Mouse (Mus musculus) kidney, adult 2 months (tissue): ENCODE measurements around the gene Pih1d3. TPM values are rescaled to one million over a fixed set of nuclear protein-coding genes. Genes with fewer than 3 reads are reported as not detected.

Experiments used
- DNase-seq: peaks from one replicate; pipeline ENCODE4 v3.0.0; 2021
- H3K27ac ChIP-seq: fragments of 200-500 bp; 2 replicates; pipeline ENCODE4 v1.5.1; 2012; ENCODE audit warnings: low read depth, low read length, control low read depth, inconsistent platforms; ENCODE audit not compliant: insufficient read depth
- H3K27me3 ChIP-seq: fragments of 200-500 bp; replicated peaks from 2 replicates; pipeline ENCODE4 v1.6.1; 2012; ENCODE audit warnings: mild to moderate bottlenecking, moderate library complexity, low read length, inconsistent platforms; ENCODE audit not compliant: control insufficient read depth, insufficient read depth
- H3K36me3 ChIP-seq: fragments of 200-500 bp; 2 replicates; pipeline ENCODE4 v1.6.1; 2012; ENCODE audit warnings: mild to moderate bottlenecking, moderate library complexity, low read length, inconsistent platforms; ENCODE audit not compliant: control insufficient read depth, insufficient read depth
- H3K4me1 ChIP-seq: fragments of 200-500 bp; 2 replicates; pipeline ENCODE4 v1.6.1; 2011; ENCODE audit warnings: low read length; ENCODE audit not compliant: control insufficient read depth, insufficient read depth
- H3K4me3 ChIP-seq: fragments of 200-500 bp; 2 replicates; pipeline ENCODE4 v1.5.1; 2011; ENCODE audit warnings: mild to moderate bottlenecking, low read depth, low read length, control low read depth; ENCODE audit not compliant: insufficient read depth
- CTCF ChIP-seq: fragments of 200-500 bp; conservative IDR thresholded peaks from 2 replicates; pipeline ENCODE4 v1.5.1; 2011; ENCODE audit warnings: low read depth, mild to moderate bottlenecking, control low read depth, low read length, moderate library complexity, mixed read lengths; ENCODE audit not compliant: insufficient read depth, insufficient read length
- POLR2A ChIP-seq: fragments of 200-500 bp; IDR thresholded peaks from one replicate; pipeline ENCODE4 v1.6.1; 2011; ENCODE audit warnings: low read depth, low read length, control low read depth
- WGBS: fragments of 180-500 bp; shearing (Covaris S2); methylation state at CpG from one replicate; pipeline ENCODE4 v1.1.7; 2018; 5-methylcytosine and 5-hydroxymethylcytosine counted together
- polyA plus RNA-seq: library from polyadenylated mRNA; depleted of rRNA; stranded (reverse); fragments of >200 nt; gene quantifications from 2 replicates; pipeline ENCODE4 v1.2.3, GENCODE M21; 2012; rRNA removed

The Pih1d3 gene
- polyA plus RNA-seq = not detected in 2 replicates

- Histone ChIP-seq H3K4me3 (no peak within 1 kb of the TSS), H3K36me3 (no peaks in the 10 kb centered on the region), H3K27me3 (no peaks in the 10 kb centered on the region; the same call in 1 of the 2 replicates), H3K27ac (no peak within 1 kb of the TSS), H3K4me1 (no peaks in the 10 kb centered on the region)
- 88% methylated on average over 7 of the region's 7 CpGs for WGBS
- TF ChIP-seq POLR2A (no peak), CTCF (no peak)
- DNase-seq = no peak
These were observed at the start of gene Pih1d3, which contains the start of gene 4931428L18Rik for GRCm38 (mm10) chr1:31222564-31222963. Pih1d3 (plus strand) TSS chr1:31222838. 4931428L18Rik (minus strand) TSS chr1:31222684.

DNA sequence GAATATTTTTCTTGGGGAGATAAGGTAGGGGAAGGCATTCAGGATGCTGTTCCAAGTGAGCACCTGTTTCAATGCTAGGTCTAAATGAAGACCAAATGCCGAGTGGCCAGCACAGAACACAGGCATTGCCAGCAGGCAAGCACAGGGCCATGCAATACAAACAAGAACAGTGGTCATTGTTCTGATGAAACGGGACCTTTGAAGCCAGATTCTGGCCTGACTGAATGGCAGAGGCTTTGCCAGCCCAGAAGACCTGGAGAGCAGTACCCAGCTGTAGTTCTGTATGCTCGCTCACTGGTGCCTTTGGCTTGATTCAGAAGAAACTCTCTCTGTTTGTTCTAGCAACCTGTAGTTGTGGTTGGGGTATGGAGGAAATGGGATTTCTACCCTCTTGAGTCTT is 47.2 kb upstream of the Pih1d3 start:
- no peaks in the 10 kb centered on the region for H3K36me3 ChIP-seq
- 81% methylated on average over 3 of the region's 3 CpGs for WGBS
- no peak overlapping the region for H3K4me3 ChIP-seq
- TF ChIP-seq CTCF = no peak
- no peak for TF ChIP-seq POLR2A
- DNase-seq = no peak
- no peak overlapping the region for H3K27ac ChIP-seq
- H3K4me1 ChIP-seq = no peaks in the 10 kb centered on the region
- no peaks in the 10 kb centered on the region for H3K27me3 ChIP-seq

DNA sequence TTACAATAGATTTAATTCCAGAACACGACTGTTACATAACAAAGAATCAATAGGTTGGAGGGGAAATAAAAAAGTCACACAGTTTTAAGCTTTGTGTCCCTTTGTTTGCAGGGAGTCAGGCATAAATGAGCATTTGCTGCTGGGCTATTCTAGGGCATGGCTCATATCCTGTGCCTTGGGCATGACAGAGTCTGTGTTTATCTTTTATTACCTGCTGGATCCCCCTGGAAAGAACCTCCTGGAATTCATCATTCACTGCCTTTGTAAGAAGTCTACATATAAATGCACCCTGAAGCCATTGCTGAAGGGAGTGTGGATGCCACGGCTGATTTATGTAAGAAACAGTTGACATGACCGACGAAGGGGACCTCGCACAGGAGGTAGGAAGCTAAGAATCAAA is 46.5 kb upstream of the Pih1d3 start, which contains the start of gene Lgsn:
Gene Lgsn, plus strand, starts transcription at position 301 of the 400 bp plus-strand sequence.
- Histone ChIP-seq H3K4me3 (no peak within 1 kb of the TSS), H3K27ac (no peak within 1 kb of the TSS), H3K27me3 (no peaks in the 10 kb centered on the region), H3K4me1 (no peaks in the 10 kb centered on the region), H3K36me3 (no peaks in the 10 kb centered on the region)
- no peak for DNase-seq
- TF ChIP-seq CTCF (no peak), POLR2A (no peak)
- WGBS = 39% methylated on average over 5 of the region's 5 CpGs

DNA sequence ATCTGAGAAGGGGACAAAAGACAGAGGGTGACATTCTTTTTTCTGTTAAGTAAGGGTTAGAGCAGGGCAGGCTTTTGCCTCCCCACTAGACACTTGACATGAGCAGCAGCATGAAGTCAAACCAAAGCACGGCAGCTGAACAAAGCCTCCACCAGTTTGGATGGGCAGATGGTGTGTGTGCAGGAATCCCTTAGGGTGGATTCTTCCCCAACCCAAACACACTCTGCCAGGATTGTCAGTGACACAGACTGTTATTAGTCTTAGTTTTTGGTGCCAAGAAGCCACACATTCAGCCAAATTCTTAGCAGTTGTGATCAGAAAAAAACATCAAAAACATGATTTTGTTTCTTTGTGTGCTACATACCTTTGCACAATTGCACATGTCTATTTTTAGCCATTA is 44.4 kb upstream of the Pih1d3 start:
- no peaks in the 10 kb centered on the region for H3K27me3 ChIP-seq
- TF ChIP-seq CTCF = no peak
- TF ChIP-seq POLR2A = no peak
- H3K4me1 ChIP-seq = no peaks in the 10 kb centered on the region
- no peaks in the 10 kb centered on the region for H3K36me3 ChIP-seq
- no peak overlapping the region for H3K4me3 ChIP-seq
- H3K27ac ChIP-seq = no peak overlapping the region
- no peak for DNase-seq
- WGBS = 51% methylated on average over 1 of the region's 1 CpGs

DNA sequence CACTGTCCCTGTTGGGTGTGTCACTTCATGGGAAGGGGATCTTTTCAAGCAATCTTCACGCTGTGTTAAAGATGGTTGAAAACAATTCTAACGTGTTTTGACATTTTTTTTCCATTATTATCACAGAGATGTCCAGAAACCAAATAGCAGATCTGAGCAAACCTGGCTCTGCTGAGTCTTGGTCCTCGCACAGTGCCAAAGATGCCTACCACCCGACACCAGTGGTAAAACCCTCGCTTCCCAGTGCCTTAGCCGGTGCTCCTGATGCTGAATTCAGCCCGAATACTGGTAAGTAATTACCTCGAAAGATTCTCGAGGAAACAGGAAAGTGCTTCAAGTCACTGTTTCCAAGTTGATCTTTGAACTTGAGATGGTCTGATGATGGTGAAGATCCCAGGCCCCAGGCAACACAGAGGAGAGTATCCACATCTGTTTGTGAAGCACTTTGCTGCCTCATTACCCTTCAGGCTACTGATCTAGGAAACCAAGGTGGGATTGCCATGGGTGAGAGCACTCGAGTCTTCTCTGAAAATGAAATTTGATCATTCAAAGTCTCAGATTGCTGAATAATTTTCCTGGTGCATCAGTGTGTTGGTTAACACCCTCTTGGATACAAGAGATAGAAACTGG is 32.3 kb upstream of the Pih1d3 start:
- TF ChIP-seq CTCF (no peak), POLR2A (no peak)
- no peak for DNase-seq
- no peak overlapping the region for H3K27ac ChIP-seq
- no peaks in the 10 kb centered on the region for H3K4me1 ChIP-seq
- no peaks in the 10 kb centered on the region for H3K27me3 ChIP-seq
- H3K36me3 ChIP-seq = no peaks in the 10 kb centered on the region
- no peak overlapping the region for H3K4me3 ChIP-seq
- WGBS = 36% methylated on average over 10 of the region's 10 CpGs

- WGBS = 77% methylated on average over 1 of the region's 1 CpGs
- no peak for TF ChIP-seq POLR2A
- TF ChIP-seq CTCF = no peak
- no peaks in the 10 kb centered on the region for H3K27me3 ChIP-seq
- no peak overlapping the region for H3K4me3 ChIP-seq
- H3K4me1 ChIP-seq = no peaks in the 10 kb centered on the region
- no peak for DNase-seq
- H3K27ac ChIP-seq = no peak overlapping the region
- no peaks in the 10 kb centered on the region for H3K36me3 ChIP-seq
These were observed 27.0 kb upstream of the Pih1d3 start for GRCm38 (mm10) chr1:31195633-31196032.

- Histone ChIP-seq H3K27me3 (no peaks in the 10 kb centered on the region), H3K4me3 (no peak overlapping the region), H3K36me3 (no peaks in the 10 kb centered on the region), H3K4me1 (no peaks in the 10 kb centered on the region), H3K27ac (no peak overlapping the region)
- WGBS = 92% methylated on average over 3 of the region's 3 CpGs
- no peak for DNase-seq
- TF ChIP-seq POLR2A (no peak), CTCF (no peak)
These were observed 25.7 kb upstream of the Pih1d3 start for GRCm38 (mm10) chr1:31196959-31197358.
